Mouse (Mus musculus): ENCODE results near the gene Ufd1.

Gene Ufd1

GRCm38 (mm10) chr16:18811468-18812384 is at the start of gene Ufd1, which contains the start of gene Cdc45:
Gene Ufd1 (plus strand): TSS chr16:18811779.
Gene Cdc45 (minus strand): TSS chr16:18811987.
- peak; percentile 94 for DNase-seq (ENCODE audit: low read depth)

- peak; percentile 53 for DNase-seq (ENCODE audit: low read depth)
Observed at GRCm38 (mm10) chr16:18762960-18763359, 48.6 kb upstream of the Ufd1 start.

GRCm38 (mm10) chr16:18766390-18766789 is 45.2 kb upstream of the Ufd1 start:
- DNase-seq (ENCODE audit: low read depth), result no peak

GRCm38 (mm10) chr16:18769501-18769900 is 42.1 kb upstream of the Ufd1 start:
- no peak for DNase-seq (ENCODE audit: low read depth)

GRCm38 (mm10) chr16:18773936-18774335 is 37.6 kb upstream of the Ufd1 start:
- DNase-seq (ENCODE audit: low read depth), result no peak

- no peak for DNase-seq (ENCODE audit: low read depth)
Observed at GRCm38 (mm10) chr16:18775621-18776555, 35.7 kb upstream of the Ufd1 start.

GRCm38 (mm10) chr16:18776556-18777100 is 35.0 kb upstream of the Ufd1 start, which contains the start of gene Cldn5:
Gene Cldn5 (plus strand): TSS chr16:18776847.
- no peak for DNase-seq (ENCODE audit: low read depth)

- no peak for DNase-seq (ENCODE audit: low read depth)
Observed at GRCm38 (mm10) chr16:18777101-18778080, 34.2 kb upstream of the Ufd1 start.

- no peak for DNase-seq (ENCODE audit: low read depth)
Observed at GRCm38 (mm10) chr16:18778461-18778860, 33.1 kb upstream of the Ufd1 start.

GRCm38 (mm10) chr16:18781810-18782209 is 29.8 kb upstream of the Ufd1 start:
- DNase-seq (ENCODE audit: low read depth), result no peak

GRCm38 (mm10) chr16:18785025-18785424 is 26.6 kb upstream of the Ufd1 start:
- DNase-seq (ENCODE audit: low read depth), result no peak

GRCm38 (mm10) chr16:18785485-18785884 is 26.1 kb upstream of the Ufd1 start:
- DNase-seq (ENCODE audit: low read depth), result no peak

GRCm38 (mm10) chr16:18786652-18787051 is 24.9 kb upstream of the Ufd1 start:
- DNase-seq (ENCODE audit: low read depth), result no peak

- peak; percentile 74 for DNase-seq (ENCODE audit: low read depth)
Observed at GRCm38 (mm10) chr16:18788627-18789406, 22.8 kb upstream of the Ufd1 start.

GRCm38 (mm10) chr16:18795223-18795899 is 16.2 kb upstream of the Ufd1 start:
- DNase-seq (ENCODE audit: low read depth), result peak; percentile 85

- peak; percentile 76 for DNase-seq (ENCODE audit: low read depth)
Observed at GRCm38 (mm10) chr16:18796645-18797044, 14.9 kb upstream of the Ufd1 start.

GRCm38 (mm10) chr16:18798151-18798550 is 13.4 kb upstream of the Ufd1 start:
- no peak for DNase-seq (ENCODE audit: low read depth)

GRCm38 (mm10) chr16:18798841-18799240 is 12.7 kb upstream of the Ufd1 start:
- DNase-seq (ENCODE audit: low read depth), result peak; percentile 82

- DNase-seq (ENCODE audit: low read depth), result no peak
Observed at GRCm38 (mm10) chr16:18805746-18806145, 5.8 kb upstream of the Ufd1 start.

Data from NIH3T3 (cell line).